Mouse (Mus musculus) frontal cortex, postnatal 14 days (tissue): Measurements from ENCODE around the gene Ptprg.
A peak's percentile ranks its signal among the peaks of the same experiment; 100 is the strongest.

Experiments used
- DNase-seq, 2 experiments: peaks; one replicate each; pipeline ENCODE4 v3.0.0; 2022; ENCODE audit warnings: low spot score in 2 of 2

Gene Ptprg

DNA sequence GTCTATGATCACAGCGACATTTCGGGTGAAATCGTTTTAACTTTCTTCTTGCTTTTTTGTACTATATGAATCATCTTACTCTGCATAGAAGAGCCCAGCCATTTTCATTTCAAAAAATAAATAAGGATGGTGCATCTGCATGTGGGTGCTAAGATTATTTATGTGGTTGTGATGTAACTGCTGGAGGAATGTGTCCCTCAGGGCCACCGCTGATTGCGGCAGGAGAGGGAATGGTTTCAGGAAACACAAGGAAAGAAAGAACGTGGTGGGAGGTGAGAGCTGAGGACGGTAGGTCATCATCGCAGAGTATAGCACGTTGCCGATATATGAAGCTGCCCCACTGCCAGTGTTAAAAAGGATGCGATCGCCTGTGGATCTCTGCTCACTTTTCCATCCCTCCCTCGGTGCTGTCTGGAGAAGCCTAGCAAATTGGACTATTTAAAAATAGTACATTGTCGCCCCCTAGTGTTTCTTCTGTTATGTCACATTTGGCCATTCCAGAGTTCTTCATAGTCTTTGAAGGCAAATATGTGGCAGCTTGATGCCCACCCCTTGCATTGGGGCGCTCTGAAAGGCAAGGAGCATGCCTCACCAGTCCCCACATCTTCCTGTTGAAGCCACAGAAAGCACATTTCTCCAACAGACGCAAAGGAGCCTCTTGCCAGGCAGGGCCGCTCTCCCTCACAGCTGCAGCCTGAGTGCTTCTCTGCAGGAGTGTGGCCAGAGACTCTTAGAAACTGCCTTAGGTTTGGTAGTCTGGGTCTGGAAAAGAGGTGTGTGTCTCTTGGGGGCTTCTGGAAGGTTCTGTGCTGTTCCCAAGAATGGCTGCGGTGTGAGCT lies 586.5 kb downstream of the Ptprg start:
- DNase-seq: peak; percentile 41 to 52

DNA sequence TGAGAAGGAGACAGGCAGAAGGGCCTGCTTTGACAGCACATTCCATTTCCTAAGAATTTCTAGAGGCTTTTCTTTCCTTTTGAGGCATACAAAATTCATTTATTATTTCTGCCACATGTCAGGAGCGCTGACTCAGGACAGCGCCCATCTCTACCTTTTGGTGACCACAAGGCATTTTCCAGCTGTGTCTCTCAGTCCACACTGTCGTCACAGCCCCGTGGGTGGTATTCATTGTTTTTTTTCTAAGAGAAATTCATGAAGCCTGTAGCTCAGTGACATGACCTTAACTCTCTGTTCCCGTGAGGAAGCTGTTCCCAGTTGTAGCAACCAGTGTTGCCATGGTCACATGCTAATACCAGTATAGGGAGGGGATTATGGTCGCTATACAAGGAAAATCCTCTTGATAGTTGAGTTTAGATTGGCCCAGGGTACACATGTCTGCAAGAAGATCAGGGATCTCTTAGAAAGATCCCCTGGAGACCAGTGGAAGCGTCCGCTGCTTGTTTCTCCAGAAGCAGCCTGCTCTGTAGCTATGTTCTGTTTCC lies 590.7 kb downstream of the Ptprg start:
- no peak for DNase-seq

DNA sequence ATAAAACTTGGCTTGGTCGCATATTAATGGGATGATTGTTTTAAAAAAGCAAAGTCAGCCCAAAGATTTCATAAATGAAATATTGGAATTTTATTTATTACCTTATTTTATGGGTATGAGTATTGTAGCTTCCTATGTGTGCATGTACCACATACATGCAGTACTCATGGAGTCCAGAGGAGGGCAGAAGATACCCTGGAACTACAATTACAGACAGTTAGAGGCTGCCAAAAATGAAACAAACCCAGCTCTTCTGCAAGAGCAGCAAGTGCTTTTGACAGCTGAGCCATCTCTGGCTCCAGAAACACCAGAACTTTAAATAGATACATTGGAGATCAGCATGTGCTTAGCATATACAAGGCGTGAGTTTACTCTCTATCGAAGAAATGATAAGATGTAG lies 592.6 kb downstream of the Ptprg start:
- no peak for DNase-seq

DNA sequence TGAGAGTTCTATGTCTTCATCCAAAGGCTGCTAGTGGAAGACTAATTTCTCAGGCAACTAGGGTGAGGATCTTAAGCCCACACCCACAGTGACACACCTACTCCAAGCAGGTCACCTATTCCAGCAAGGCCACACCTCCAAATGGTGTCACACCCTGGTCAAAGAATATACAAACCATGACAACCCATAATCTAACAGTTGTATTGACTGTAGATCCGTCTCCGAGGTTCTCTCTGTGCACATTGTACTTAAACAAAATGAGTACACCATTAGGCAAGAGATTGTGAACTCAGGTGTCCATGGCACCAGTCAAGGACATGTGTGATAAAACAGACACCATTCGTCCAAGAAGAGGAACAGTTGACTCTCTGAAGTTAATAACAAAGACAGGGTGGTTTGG lies 596.2 kb downstream of the Ptprg start:
- no peak for DNase-seq

DNA sequence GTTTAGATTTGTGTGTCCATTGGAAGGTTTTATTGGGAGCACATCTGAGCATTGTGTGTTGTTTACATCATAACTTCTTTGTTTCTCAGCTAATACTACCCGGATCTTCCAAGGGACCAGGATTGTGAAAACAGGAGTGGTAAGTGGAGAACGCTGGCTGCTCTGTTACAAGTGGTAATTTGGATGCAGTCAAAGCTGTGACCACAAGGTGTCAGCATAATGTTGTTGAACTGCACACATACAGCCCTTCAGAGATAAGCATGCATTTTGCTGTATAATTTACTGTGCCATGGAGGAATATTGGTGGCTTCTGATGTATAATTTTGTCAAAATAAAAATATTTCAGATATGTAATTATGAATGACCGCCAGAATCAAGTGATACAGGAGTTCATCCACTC lies 598.6 kb downstream of the Ptprg start:
- peak in 1 of 2 experiments; percentile 81 for DNase-seq

DNA sequence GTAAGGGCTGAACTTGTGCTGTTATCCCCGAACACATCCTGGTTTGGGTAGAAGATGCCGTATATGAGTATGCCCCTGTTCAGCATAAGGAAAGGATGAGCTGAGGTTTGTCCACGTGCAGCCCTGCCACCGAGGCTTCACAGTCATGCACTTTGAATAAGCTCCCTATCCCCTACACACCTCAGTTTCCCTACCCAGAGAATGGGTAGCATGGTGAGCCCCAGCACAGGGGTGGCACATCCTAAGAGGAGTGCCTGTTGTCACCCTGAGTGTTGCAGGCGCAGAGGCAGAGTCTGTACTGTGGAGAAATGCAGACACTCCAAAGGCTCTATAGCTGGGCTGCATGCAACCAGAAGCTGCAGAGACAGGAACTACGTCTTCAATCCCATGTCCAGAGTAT lies 599.4 kb downstream of the Ptprg start:
- no peak for DNase-seq

DNA sequence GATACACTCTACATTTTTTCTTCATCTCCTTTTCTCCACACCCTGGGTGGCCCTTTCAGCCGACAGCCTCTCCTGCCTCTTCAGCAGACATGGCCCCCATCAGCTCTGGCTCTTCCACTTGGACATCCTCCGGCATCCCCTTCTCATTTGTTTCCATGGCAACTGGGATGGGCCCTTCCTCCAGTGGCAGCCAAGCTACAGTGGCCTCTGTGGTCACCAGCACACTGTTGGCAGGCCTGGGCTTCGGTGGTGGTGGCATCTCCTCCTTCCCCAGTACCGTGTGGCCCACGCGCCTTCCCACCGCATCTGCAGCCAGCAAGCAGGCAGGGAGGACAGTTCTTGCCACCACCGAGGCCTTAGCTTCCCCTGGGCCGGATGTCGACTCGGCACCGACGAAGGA lies 600.3 kb downstream of the Ptprg start:
- no peak for DNase-seq

DNA sequence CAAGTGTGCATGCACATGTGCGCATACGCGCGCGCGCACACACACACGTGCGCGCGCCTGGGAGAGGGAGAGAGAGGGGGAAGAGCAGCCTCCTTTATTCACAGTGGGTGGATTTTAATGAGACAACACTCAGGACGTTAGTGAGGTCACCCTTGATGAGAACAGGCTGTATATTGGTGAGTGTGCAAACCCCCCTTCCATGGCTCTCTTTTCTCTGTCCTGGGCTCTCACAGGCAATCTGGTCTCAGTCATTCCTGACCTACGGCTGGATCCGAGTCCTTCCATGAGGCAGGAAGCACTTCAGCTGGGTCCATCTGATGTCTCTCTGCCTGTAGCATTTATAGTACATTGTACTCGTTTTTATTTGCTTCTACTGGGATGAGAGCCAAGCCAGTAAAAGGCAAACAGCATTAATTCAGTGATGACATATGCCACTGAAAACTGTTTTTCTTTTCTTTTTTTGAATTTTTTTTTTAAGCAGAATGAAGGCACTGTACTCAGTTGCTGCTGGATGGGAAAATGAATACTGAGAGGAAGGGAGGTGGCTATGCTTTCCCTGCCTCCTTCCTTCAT lies 608.5 kb downstream of the Ptprg start:
- no peak for DNase-seq

DNA sequence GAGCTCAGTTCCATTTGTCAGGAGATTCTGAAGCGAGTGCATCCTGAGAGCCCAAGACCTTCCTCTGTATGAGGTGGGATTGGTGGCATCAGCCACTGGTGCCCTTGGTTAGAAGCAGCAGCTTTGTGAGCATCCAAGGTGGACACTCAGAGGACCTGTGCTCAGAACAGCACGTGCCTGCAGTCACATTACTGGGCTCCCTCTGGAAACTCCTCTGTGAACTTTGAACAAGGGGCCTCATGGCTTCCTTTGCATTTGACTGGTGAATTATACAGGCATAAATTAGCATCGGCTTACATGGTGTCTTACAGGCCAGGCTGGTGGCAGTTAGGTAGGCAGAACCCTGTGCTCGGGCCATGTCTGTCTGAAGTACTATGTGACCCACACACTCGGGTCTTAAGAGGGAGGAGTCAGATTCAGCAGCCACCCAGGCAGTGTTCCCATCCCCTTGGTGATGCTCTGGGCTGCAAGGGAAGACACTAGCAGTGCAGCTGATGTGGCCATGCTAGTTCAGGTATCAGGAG lies 609.1 kb downstream of the Ptprg start:
- no peak for DNase-seq

DNA sequence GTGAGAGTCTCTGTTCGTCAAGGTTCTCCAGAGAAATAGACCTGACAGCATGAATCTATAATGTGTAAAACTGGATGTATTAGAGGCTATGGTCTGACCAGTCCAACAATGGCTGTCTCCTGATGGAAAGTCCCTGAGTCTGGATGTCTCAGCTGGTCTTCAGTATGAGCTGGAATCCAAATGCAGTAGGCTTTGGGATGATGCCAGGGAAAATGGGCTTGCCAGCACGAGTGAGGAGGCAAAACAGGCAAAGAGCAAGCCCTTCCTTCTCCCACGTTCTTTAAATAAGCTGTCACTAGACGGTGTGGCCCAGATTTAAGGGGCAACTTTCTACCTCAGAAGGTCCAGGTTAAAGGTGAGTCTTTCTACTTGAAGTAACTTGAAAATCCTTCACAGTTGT lies 609.9 kb downstream of the Ptprg start:
- no peak for DNase-seq

DNA sequence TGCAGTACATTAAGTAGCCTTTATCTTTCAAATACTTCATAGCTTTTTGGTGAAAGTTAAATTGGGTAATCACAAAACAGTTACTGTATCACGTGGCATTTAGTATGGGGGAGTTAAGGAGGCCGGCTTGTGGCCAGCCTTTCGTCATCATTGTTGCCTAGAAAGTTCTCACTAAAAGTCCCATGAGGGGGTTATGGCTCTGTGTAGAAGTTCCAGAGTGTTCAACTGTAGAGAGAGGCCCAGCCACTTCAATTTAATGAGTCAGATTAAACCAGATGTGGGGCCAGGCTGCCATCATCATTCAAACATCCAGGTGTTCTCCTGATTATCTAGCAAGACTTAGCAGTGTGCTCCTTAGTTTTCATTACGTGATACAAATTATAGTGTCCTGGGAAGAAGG lies 613.9 kb downstream of the Ptprg start:
- DNase-seq: no peak

DNA sequence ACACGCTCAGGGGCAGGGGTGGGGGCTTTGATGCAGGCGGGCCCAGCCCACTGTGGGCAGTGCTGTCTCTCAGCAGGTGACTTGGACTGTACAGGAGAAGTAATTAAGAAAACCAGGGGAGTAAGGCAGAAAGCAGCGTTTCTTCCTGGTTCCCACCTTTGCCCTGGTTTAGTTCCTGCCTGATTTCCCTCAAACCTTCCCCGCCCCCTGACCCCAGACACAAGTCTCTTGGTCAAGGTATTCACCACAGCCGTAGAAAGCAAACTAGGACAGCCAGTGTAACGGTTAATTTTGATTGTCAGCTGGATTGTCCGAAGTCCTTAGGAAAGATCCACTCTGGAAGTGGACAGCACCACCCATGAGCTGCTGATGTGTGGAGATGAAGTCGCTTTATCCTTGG lies 614.3 kb downstream of the Ptprg start:
- DNase-seq: no peak

DNA sequence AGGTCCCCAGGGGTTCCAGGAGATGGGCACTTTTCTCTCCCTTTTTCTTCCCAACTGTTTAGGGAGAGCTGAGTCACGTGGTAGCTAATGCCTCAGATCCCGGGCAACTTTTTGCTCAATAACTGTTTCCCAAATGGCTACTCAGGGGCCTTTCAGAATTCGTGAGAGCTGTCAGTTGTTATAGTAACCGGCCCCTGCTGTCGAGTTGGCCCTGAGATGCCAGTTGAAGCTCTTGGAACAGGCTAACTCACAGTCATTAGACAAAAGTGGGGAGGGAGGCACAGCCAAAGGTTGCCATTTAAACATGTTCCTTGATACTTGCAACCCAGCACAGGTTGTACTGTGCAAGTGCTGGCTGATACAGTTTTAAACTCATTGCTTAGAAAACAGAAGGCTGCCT lies 624.1 kb downstream of the Ptprg start:
- peak in 1 of 2 experiments; percentile 22 for DNase-seq

DNA sequence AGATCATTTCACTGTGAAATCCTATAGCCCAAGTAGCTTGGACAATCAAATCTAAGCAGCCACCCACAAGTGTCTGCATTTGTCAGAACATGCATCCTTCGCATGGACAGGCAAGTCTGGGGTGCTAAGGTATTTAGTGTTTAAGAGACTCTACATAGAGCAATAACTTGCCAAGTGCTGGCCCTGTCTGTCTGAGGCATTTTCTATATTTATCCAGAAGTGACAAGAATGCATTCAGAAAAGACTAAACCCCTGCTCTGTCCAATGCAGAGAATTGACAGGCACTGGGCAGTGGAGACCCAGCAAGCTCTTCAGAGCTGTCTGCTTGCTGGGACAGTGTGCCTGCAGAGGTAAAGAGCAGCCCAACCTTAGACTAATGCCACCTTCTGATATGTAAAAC lies 625.3 kb downstream of the Ptprg start:
- DNase-seq: no peak

DNA sequence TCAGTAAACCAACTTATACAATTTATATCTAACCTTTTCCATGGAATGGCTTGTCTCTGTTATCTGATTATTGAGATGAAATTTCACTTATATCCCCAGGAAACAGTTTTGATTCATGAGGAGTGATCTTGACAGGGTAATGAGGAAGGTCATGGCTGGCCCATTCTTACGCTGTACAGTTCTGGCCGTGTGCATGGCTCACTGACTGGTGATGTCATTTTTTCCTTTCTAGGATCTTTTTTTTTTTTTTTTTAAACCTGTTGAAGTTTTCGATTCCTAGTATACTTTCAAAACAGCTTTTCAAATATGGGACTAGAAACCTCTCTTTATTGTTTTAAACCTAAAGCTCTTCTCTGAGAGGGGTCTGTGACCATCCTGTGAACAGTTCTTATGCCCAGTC lies 626.8 kb downstream of the Ptprg start:
- DNase-seq: no peak

DNA sequence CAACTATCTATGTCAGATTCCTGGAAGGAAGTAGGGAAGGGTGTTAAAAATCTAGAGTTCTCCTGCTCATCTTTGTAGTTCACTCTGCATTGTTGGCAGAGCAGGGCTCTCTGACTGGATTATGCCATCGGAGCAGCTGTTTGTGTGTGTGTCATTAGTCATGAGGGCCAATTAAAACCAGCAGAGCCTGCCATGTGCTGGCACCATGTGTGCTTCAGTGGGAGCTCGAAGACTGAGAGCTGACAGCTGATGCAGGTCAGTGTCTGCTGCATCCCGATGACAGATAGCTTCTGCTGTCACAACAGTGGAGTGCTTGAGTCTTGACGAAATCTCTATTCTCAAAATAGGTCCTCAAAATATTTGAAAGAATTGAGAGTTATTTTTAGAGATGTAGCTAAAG lies 631.7 kb downstream of the Ptprg start:
- no peak for DNase-seq

DNA sequence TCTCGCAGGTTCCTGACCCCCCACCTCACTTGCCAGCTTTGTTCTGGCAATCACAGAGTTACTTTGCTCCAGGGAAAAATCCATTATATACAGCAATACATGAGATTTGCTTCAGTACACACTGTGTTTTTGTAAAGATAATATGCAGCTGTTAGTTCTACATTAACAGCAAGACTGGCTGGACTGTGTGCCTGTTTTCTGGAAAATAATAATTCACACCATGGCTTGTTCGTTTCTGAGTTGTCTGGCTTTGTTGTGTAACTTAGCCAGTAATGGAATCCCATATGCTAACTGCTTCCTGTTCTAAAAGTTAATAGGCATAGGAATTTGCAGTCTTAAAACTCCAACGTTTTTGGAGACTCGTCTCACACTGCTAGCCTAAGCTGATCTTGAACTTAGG lies 635.0 kb downstream of the Ptprg start:
- no peak for DNase-seq

DNA sequence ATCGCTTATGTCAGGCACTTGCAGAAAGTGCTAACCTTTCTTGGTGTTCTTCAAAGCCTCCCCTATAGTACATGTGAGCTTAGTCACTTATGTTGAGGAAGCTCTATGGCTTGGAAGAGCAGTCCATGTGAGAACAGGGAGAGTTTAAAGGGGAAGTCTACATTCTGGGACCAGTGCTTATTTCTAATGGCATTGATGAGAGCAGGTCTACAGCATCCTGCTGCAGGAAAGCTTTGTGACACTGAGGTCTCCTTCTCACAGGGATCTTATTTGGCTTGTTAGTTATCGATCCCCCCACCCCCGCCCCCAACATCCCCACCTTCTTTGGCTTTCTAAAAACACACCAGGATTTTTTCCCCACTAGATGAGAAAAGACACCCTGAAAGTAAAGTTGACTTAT lies 635.9 kb downstream of the Ptprg start:
- DNase-seq: no peak

DNA sequence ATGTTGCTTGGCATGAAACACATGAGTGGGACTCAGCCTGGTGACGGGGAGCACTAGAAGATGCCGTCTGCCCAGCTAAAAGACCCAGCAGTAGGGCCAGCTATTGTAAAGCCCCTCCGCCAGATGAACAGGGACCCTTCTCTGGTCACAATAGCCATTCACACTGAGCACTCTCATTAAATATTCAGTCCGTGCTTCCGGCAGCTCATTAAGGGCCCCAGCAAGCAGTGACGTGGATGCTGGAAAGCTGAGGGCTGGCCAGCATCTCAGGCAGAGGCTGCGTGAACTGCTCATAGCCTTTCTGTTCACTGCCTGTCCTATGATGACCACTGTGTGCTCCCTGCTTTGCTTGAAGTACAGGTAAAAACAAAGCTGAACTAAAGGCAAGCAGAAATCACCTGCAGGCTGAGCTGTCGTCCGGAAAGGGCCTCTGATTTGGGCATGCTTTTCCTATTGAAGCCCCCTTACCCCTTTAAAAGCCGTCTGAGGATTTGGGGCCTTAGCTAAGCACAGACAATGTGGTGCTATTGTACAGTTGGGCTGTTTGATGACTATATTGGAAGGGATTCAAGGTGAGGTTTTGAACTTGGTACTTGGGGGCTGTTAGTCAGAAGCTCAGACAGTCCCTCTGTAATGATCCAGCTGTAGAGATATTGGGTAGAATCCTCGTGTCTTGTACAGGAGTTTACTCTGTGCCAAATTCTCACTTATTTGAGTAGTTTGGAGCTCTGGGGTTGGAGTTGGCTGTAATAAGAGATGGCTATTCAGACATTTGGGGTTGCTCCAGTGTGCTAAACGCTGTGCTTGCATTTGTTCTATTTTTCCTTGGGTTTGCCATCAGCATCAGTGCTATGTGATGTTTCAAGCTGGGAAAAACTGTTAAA lies 636.6 kb downstream of the Ptprg start:
- no peak for DNase-seq

DNA sequence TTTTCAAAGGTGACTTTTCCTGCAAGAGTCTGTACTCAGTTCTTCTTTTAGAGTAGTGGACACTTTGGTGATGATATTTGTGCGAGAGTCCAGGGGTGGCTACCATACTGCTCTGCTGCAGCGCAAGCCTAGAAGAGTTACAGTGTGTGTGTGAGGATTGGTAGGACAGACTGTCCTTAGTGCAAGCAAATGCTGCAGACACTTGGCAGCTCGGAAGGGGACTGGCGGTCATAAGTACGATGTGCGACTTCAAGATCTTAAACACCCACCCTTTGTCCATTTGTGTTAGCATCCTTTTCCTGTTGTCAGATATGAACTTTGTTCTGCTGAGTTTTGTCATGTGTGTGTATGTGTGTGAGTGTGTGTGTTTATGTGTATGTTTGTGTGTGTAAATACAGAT lies 637.7 kb downstream of the Ptprg start:
- no peak for DNase-seq

DNA sequence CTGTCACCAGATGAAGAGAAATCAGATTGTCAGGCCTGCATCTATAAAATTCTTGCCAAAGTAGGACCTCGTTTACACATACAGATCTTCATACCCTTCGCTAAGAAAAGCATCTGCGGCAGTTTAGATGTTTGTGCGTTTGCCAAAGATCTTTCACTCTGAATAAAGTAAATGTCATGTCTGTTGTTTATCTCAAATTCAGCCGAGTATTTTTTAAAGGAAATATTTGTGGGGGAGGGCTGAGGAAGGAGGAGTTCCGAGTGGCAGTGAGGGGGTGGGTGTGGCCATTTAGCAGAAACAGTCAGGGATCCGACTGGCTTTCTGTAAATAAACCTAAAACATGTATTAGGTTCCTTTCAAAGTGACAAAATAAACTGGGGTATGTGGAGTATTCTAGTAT lies 645.4 kb downstream of the Ptprg start:
- no peak for DNase-seq
